Mouse (Mus musculus): Measurements from ENCODE around the gene Kcnq5. TPM values are rescaled to one million over a fixed set of nuclear protein-coding genes. Genes with fewer than 3 reads are reported as not detected.

The Kcnq5 gene
- polyA plus RNA-seq, 1 experiment from 2014 or later: 2.6 TPM

- H3K27me3 ChIP-seq (ENCODE audit: control insufficient read depth, insufficient read depth, low read length): no peaks in the 10 kb centered on the region
- H3K4me1 ChIP-seq (replicated peaks; ENCODE audit: control insufficient read depth, insufficient read depth, low read length): no peaks in the 10 kb centered on the region
- no peak overlapping the region for H3K9ac ChIP-seq
- H3K27ac ChIP-seq: no peak overlapping the region
- ATAC-seq (ENCODE audit: low FRiP score) (no peak), DNase-seq (ENCODE audit: low spot score) (no peak)
- WGBS: 73% methylated on average over 3 of the region's 3 CpGs
- no peaks in the 10 kb centered on the region for H3K36me3 ChIP-seq (replicated peaks; ENCODE audit: control insufficient read depth, insufficient read depth)
- H3K4me3 ChIP-seq (replicated peaks; ENCODE audit: low read length): no peak overlapping the region
- no peaks in the 10 kb centered on the region for H3K9me3 ChIP-seq (ENCODE audit: control insufficient read depth, low read length)
- no peak overlapping the region for H3K4me2 ChIP-seq (replicated peaks)
Measured at GRCm38 (mm10) chr1:21434853-21435252, 526.9 kb downstream of the Kcnq5 start.

- WGBS: 83% methylated on average over 3 of the region's 3 CpGs
- Histone ChIP-seq H3K9me3 (ENCODE audit: control insufficient read depth, low read length) (no peaks in the 10 kb centered on the region), H3K4me2 (replicated peaks) (no peak overlapping the region), H3K36me3 (replicated peaks; ENCODE audit: control insufficient read depth, insufficient read depth) (no peaks in the 10 kb centered on the region), H3K4me1 (replicated peaks; ENCODE audit: control insufficient read depth, insufficient read depth, low read length) (no peaks in the 10 kb centered on the region), H3K27ac (no peak overlapping the region), H3K27me3 (ENCODE audit: control insufficient read depth, insufficient read depth, low read length) (no peaks in the 10 kb centered on the region), H3K9ac (no peak overlapping the region), H3K4me3 (replicated peaks; ENCODE audit: low read length) (no peak overlapping the region)
- DNase-seq (ENCODE audit: low spot score) (no peak), ATAC-seq (ENCODE audit: low FRiP score) (no peak)
Measured at GRCm38 (mm10) chr1:21431666-21432065, 530.1 kb downstream of the Kcnq5 start.

GRCm38 (mm10) chr1:21428079-21428478 lies 533.7 kb downstream of the Kcnq5 start:
- Histone ChIP-seq H3K9me3 (ENCODE audit: control insufficient read depth, low read length) (no peaks in the 10 kb centered on the region), H3K4me3 (replicated peaks; ENCODE audit: low read length) (no peak overlapping the region), H3K27ac (no peak overlapping the region), H3K9ac (no peak overlapping the region), H3K27me3 (ENCODE audit: control insufficient read depth, insufficient read depth, low read length) (no peaks in the 10 kb centered on the region), H3K36me3 (replicated peaks; ENCODE audit: control insufficient read depth, insufficient read depth) (no peaks in the 10 kb centered on the region), H3K4me2 (replicated peaks) (no peak overlapping the region), H3K4me1 (replicated peaks; ENCODE audit: control insufficient read depth, insufficient read depth, low read length) (no peaks in the 10 kb centered on the region)
- no peak for DNase-seq (ENCODE audit: low spot score)
- no peak for ATAC-seq (ENCODE audit: low FRiP score)
- WGBS: 74% methylated on average over 4 of the region's 4 CpGs

- Histone ChIP-seq H3K27me3 (ENCODE audit: control insufficient read depth, insufficient read depth, low read length) (no peaks in the 10 kb centered on the region), H3K9me3 (ENCODE audit: control insufficient read depth, low read length) (no peaks in the 10 kb centered on the region), H3K4me3 (replicated peaks; ENCODE audit: low read length) (no peak overlapping the region), H3K4me1 (replicated peaks; ENCODE audit: control insufficient read depth, insufficient read depth, low read length) (no peaks in the 10 kb centered on the region), H3K36me3 (replicated peaks; ENCODE audit: control insufficient read depth, insufficient read depth) (no peaks in the 10 kb centered on the region), H3K4me2 (replicated peaks) (no peak overlapping the region), H3K9ac (no peak overlapping the region), H3K27ac (no peak overlapping the region)
- WGBS: 91% methylated on average over 2 of the region's 2 CpGs
- DNase-seq (ENCODE audit: low spot score) (no peak), ATAC-seq (ENCODE audit: low FRiP score) (no peak)
Measured at GRCm38 (mm10) chr1:21425654-21426053, 536.1 kb downstream of the Kcnq5 start.

GRCm38 (mm10) chr1:21419370-21419769 lies 542.4 kb downstream of the Kcnq5 start:
- Histone ChIP-seq H3K4me1 (replicated peaks; ENCODE audit: control insufficient read depth, insufficient read depth, low read length) (no peaks in the 10 kb centered on the region), H3K27me3 (ENCODE audit: control insufficient read depth, insufficient read depth, low read length) (no peaks in the 10 kb centered on the region), H3K4me2 (replicated peaks) (no peak overlapping the region), H3K9me3 (ENCODE audit: control insufficient read depth, low read length) (no peaks in the 10 kb centered on the region), H3K9ac (no peak overlapping the region), H3K27ac (no peak overlapping the region), H3K4me3 (replicated peaks; ENCODE audit: low read length) (no peak overlapping the region), H3K36me3 (replicated peaks; ENCODE audit: control insufficient read depth, insufficient read depth) (no peaks in the 10 kb centered on the region)
- peak; percentile 42 for DNase-seq (ENCODE audit: low spot score)
- no peak for ATAC-seq (ENCODE audit: low FRiP score)

- no peaks in the 10 kb centered on the region for H3K9me3 ChIP-seq (ENCODE audit: control insufficient read depth, low read length)
- no peaks in the 10 kb centered on the region; the same call in 1 of the 2 replicates for H3K4me1 ChIP-seq (replicated peaks; ENCODE audit: control insufficient read depth, insufficient read depth, low read length)
- DNase-seq (ENCODE audit: low spot score) (no peak), ATAC-seq (ENCODE audit: low FRiP score) (no peak)
- H3K27ac ChIP-seq: peak overlapping the region; percentile 26; the same call in 1 of the 2 replicates
- no peaks in the 10 kb centered on the region for H3K36me3 ChIP-seq (replicated peaks; ENCODE audit: control insufficient read depth, insufficient read depth)
- no peak overlapping the region for H3K4me3 ChIP-seq (replicated peaks; ENCODE audit: low read length)
- 84% methylated on average over 2 of the region's 2 CpGs for WGBS
- H3K27me3 ChIP-seq (ENCODE audit: control insufficient read depth, insufficient read depth, low read length): no peaks in the 10 kb centered on the region
- H3K4me2 ChIP-seq (replicated peaks): no peak overlapping the region
- no peak overlapping the region for H3K9ac ChIP-seq
Measured at GRCm38 (mm10) chr1:21412197-21412555, 549.6 kb downstream of the Kcnq5 start.

- Histone ChIP-seq H3K9ac (no peak overlapping the region), H3K36me3 (replicated peaks; ENCODE audit: control insufficient read depth, insufficient read depth) (no peaks in the 10 kb centered on the region), H3K4me2 (replicated peaks) (no peak overlapping the region), H3K9me3 (ENCODE audit: control insufficient read depth, low read length) (no peaks in the 10 kb centered on the region), H3K4me1 (replicated peaks; ENCODE audit: control insufficient read depth, insufficient read depth, low read length) (no peaks in the 10 kb centered on the region; the same call in 1 of the 2 replicates), H3K27ac (peak overlapping the region; percentile 26), H3K4me3 (replicated peaks; ENCODE audit: low read length) (no peak overlapping the region), H3K27me3 (ENCODE audit: control insufficient read depth, insufficient read depth, low read length) (no peaks in the 10 kb centered on the region)
- DNase-seq (ENCODE audit: low spot score) (peak; percentile 93), ATAC-seq (ENCODE audit: low FRiP score) (peak; percentile 92)
- 50% methylated on average over 18 of the region's 18 CpGs for WGBS
Measured at GRCm38 (mm10) chr1:21411331-21412196, 550.2 kb downstream of the Kcnq5 start.

- WGBS: 52% methylated on average over 2 of the region's 2 CpGs
- no peak for DNase-seq (ENCODE audit: low spot score)
- no peaks in the 10 kb centered on the region for H3K36me3 ChIP-seq (replicated peaks; ENCODE audit: control insufficient read depth, insufficient read depth)
- H3K27me3 ChIP-seq (ENCODE audit: control insufficient read depth, insufficient read depth, low read length): no peaks in the 10 kb centered on the region
- no peak overlapping the region for H3K9ac ChIP-seq
- H3K9me3 ChIP-seq (ENCODE audit: control insufficient read depth, low read length): no peaks in the 10 kb centered on the region
- no peak overlapping the region for H3K4me3 ChIP-seq (replicated peaks; ENCODE audit: low read length)
- H3K4me1 ChIP-seq (replicated peaks; ENCODE audit: control insufficient read depth, insufficient read depth, low read length): no peaks in the 10 kb centered on the region; the same call in 1 of the 2 replicates
- no peak overlapping the region for H3K4me2 ChIP-seq (replicated peaks)
- H3K27ac ChIP-seq: no peak overlapping the region
- ATAC-seq (ENCODE audit: low FRiP score): no peak
Measured at GRCm38 (mm10) chr1:21407266-21407665, 554.5 kb downstream of the Kcnq5 start.

GRCm38 (mm10) chr1:21402804-21403203 lies 558.9 kb downstream of the Kcnq5 start:
- H3K36me3 ChIP-seq (replicated peaks; ENCODE audit: control insufficient read depth, insufficient read depth): no peaks in the 10 kb centered on the region
- no peak overlapping the region for H3K4me2 ChIP-seq (replicated peaks)
- no peak for DNase-seq (ENCODE audit: low spot score)
- ATAC-seq (ENCODE audit: low FRiP score): no peak
- no peak overlapping the region for H3K4me3 ChIP-seq (replicated peaks; ENCODE audit: low read length)
- H3K27ac ChIP-seq: no peak overlapping the region
- H3K9me3 ChIP-seq (ENCODE audit: control insufficient read depth, low read length): no peaks in the 10 kb centered on the region
- no peaks in the 10 kb centered on the region for H3K4me1 ChIP-seq (replicated peaks; ENCODE audit: control insufficient read depth, insufficient read depth, low read length)
- 82% methylated on average over 8 of the region's 8 CpGs for WGBS
- no peaks in the 10 kb centered on the region for H3K27me3 ChIP-seq (ENCODE audit: control insufficient read depth, insufficient read depth, low read length)
- H3K9ac ChIP-seq: no peak overlapping the region

All from hindbrain, embryonic 14.5 days (tissue).